Mouse (Mus musculus) neural tube, embryonic 13.5 days (tissue): ENCODE data around the gene Eml6. TPM values are rescaled to one million over a fixed set of nuclear protein-coding genes. Genes with fewer than 3 reads are reported as not detected.
"Not testable (repeated sequence)": the region's sequence is repeated elsewhere in the genome, so short reads cannot be mapped to it uniquely, and the experiment has no call there.

Experiments
- ATAC-seq: fragments of 200-750 bp; cut with Nextera tagmentation; 2 replicates; pipeline ENCODE4 v1.8.0; 2017; ENCODE audit warnings: low read depth, mild to moderate bottlenecking, moderate TSS enrichment, moderate library complexity
- H3K27ac ChIP-seq: fragments of 300-500 bp; sonication (generic); replicated peaks from 2 replicates; pipeline ENCODE4 v1.5.1; 2015; ENCODE audit warnings: moderate library complexity, mild to moderate bottlenecking, inconsistent platforms
- H3K27me3 ChIP-seq: fragments of 300-500 bp; sonication (generic); 2 replicates; pipeline ENCODE4 v1.6.1; 2015; ENCODE audit warnings: mild to moderate bottlenecking, inconsistent platforms
- H3K36me3 ChIP-seq: fragments of 300-500 bp; sonication (generic); 2 replicates; pipeline ENCODE4 v1.6.1; 2015; ENCODE audit warnings: mild to moderate bottlenecking, inconsistent platforms
- H3K4me1 ChIP-seq: fragments of 300-500 bp; sonication (generic); replicated peaks from 2 replicates; pipeline ENCODE4 v1.6.1; 2015; ENCODE audit warnings: inconsistent platforms
- H3K4me2 ChIP-seq: fragments of 300-500 bp; sonication (generic); 2 replicates; pipeline ENCODE4 v1.6.1; 2015; ENCODE audit warnings: inconsistent platforms, mild to moderate bottlenecking, moderate library complexity
- H3K4me3 ChIP-seq: fragments of 300-500 bp; sonication (generic); 2 replicates; pipeline ENCODE4 v1.5.1; 2015; ENCODE audit warnings: mild to moderate bottlenecking, inconsistent platforms
- H3K9ac ChIP-seq: fragments of 300-500 bp; sonication (generic); 2 replicates; pipeline ENCODE4 v1.6.1; 2015; ENCODE audit warnings: moderate library complexity, mild to moderate bottlenecking, inconsistent platforms
- H3K9me3 ChIP-seq: fragments of 300-500 bp; sonication (generic); 2 replicates; pipeline ENCODE4 v1.6.1; 2016; ENCODE audit warnings: inconsistent platforms
- WGBS: fragments of 180-500 bp; shearing (Covaris S2); methylation state at CpG from one replicate; pipeline ENCODE4 v1.1.7; 2015; 5-methylcytosine and 5-hydroxymethylcytosine counted together
- polyA plus RNA-seq: library from polyadenylated mRNA; unstranded; fragments of >200 nt; fragmentation: Nextera tagmentation; extraction: Ambion mirVana; gene quantifications from 2 replicates; pipeline ENCODE4 v1.2.1, GENCODE M21; 2015

Eml6 gene
- polyA plus RNA-seq, 1 experiment from 2014 or later = 4.3 TPM

DNA sequence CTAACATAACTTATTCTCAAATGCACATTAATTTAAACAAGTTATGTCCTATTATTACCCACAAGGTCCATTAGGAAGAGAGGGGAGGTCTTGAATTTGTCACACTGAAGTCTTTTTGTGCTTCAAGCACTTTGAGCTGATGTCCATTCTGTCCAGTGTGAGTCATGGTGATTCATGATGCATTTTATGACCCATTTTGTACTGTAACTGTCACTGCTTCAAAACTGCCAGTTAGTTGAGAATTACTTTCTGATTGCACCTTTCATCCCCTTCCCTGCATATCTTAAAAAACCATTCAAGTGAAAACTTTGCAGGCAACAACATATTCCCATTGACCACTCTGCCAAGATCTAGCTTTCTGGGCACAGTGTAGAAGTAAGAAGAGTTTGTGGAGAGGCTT is 188.8 kb downstream of the Eml6 start:
- H3K4me2 ChIP-seq = no peak overlapping the region
- no peak overlapping the region for H3K4me3 ChIP-seq
- H3K9ac ChIP-seq = no peak overlapping the region
- no peak for ATAC-seq
- H3K4me1 ChIP-seq = 0 out of 2 replicates have a peak, but pooled peaks cover 3% of the 10 kb centered on the region
- no peaks in the 10 kb centered on the region for H3K36me3 ChIP-seq
- H3K27ac ChIP-seq = no peak overlapping the region
- no peaks in the 10 kb centered on the region for H3K9me3 ChIP-seq
- no peaks in the 10 kb centered on the region for H3K27me3 ChIP-seq

DNA sequence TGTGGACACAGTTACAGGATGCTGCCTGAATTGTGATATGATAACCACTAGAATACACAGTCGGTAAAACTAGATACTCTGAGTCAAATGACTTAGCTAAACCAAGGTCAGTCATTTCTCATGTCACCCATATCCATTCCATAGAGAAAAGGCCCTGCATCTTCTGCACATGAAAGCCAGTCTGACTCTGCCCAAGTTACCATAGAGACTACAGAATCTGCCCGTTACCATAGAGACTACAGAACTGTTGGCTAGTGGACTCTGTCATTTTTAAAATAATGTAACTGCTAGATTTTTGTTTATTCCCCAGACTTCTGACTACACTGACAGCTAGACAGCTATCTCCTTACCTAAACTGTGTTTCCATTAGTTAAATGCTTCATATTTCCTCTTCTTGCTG is 198.1 kb downstream of the Eml6 start:
- Histone ChIP-seq H3K9me3 (no peaks in the 10 kb centered on the region), H3K36me3 (no peaks in the 10 kb centered on the region)
- ATAC-seq = no peak

DNA sequence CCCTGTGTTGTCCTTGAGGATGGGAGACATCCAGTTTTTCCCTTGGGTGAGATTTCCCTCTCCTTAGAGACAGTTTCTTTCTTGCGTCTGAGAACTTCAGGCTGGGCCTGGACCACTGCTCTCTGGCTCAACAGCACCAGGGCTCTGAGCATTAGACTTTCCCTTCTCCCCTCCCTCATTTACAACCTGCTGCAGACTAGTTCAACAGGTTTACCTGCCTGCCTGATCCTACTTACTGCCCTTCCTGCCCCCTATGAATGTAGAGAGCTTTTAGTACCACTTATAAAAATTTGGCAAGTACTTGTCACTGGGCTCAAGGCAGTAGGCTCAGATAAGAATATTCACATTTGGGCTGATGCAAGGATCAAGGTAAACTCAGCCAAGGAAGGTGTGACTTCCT is 199.8 kb downstream of the Eml6 start:
- Histone ChIP-seq H3K27me3 (peaks cover 22% of the 10 kb centered on the region), H3K27ac (no peak overlapping the region), H3K36me3 (no peaks in the 10 kb centered on the region), H3K4me3 (no peak overlapping the region), H3K4me1 (no peaks in the 10 kb centered on the region), H3K9me3 (no peaks in the 10 kb centered on the region), H3K4me2 (no peak overlapping the region), H3K9ac (no peak overlapping the region)
- WGBS = 93% methylated on average over 1 of the region's 1 CpGs
- ATAC-seq = no peak

More for the DNA sequence above, 198.1 kb downstream of the Eml6 start:
- no peaks in the 10 kb centered on the region for H3K4me1 ChIP-seq
- H3K4me2 ChIP-seq = no peak overlapping the region
- H3K27me3 ChIP-seq = peaks cover 22% of the 10 kb centered on the region
- no peak overlapping the region for H3K9ac ChIP-seq
- H3K27ac ChIP-seq = no peak overlapping the region
- no peak overlapping the region for H3K4me3 ChIP-seq
- 77% methylated on average over 2 of the region's 2 CpGs for WGBS

DNA sequence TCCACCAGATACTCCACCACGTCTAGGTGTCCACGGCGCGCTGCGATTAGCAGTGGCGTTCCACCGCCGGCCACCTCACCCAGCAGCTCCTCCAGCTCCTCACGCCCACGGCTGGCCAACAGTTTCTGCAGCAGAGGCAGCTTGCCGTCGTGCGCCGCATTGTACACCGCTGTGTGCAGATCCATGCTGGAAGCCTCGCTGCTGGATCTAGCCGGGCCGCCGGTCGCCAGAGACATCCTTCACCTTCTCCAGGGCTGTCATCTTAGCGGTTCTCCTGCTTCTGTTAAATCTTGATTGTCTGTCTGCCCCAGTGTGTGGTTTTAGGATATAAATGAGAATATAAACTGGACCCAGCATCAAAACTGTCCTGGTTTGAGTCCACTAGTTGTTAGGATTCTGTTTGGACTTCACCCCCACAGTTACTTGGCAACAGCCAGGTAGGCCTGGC is 200.5 kb downstream of the Eml6 start, which contains the start of gene 4931440F15Rik:
Gene 4931440F15Rik (minus strand): TSS at position 398 of the 448 bp plus-strand sequence.
- H3K9ac ChIP-seq, H3K9me3 ChIP-seq, H3K27ac ChIP-seq, H3K4me1 ChIP-seq, H3K36me3 ChIP-seq: not testable (repeated sequence)
- WGBS = 42% methylated on average over 21 of the region's 21 CpGs
- ATAC-seq = 0 out of 2 replicates have a peak, but pooled peaks have one; percentile 32
- Histone ChIP-seq H3K4me2 (peak within 1 kb of the TSS; percentile 37), H3K4me3 (0 out of 2 replicates have a peak within 1 kb of the TSS, but pooled peaks have one; percentile 9), H3K27me3 (peaks cover 22% of the 10 kb centered on the region)

DNA sequence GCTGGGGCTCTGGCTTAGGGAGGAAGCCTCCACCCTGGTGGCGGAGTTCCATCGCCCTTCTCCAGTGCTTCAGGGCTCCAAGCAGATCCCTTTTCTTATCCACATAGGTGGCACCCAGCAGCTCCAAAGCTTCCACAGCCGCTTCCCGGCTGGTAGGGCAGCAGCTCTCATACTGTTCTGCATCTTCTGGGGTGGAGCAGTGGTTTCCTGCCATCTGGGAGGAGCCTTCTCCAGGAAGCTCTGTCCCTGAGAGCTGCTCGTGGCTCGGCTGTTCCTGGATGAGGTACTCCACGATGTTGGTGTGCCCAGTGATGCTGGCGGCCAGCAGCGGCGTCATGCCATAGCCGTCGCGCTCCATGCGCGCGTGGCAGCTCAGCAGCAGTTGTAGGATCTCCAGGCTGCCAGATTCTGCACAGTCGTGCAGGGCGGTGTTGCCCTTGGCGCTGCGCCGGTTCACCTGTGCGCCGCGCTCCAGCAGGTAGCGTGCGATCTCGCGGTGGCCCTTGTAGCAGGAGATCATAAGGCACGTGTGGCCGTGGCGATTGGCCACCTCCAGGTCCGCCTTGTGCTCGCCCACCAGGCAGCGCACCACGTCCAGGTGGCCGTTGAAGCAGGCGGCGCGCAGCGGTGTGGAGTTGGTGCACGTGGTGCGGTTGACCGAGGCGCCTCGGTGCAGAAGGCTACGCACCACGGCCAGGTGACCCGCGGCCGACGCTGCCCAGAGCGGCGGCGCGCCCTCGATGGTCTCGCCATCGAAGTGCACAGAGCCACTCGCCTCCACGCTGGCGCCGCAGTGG is 201.2 kb downstream of the Eml6 start:
- WGBS = 18% methylated on average over 59 of the region's 62 CpGs
- H3K4me2 ChIP-seq = peak overlapping the region; percentile 37

DNA sequence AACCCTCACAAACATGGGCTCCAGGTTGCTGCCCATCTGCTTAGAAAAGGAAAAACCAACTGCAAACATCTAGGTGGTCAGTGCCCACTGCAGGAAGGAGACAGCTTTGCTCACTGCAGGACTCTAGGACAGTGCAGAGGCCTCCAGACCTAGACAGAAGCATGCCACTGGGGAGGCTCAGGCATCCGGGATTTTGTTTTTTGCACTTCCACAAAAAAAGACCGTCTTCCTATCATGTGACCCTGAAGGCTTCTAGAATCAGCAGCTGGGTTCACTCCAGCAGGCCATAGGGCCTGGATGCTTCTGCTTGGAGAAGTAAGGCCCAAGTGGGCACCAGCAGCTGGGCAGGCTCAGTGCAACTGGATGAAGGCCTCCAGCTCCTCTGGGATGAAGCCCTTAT is 202.7 kb downstream of the Eml6 start:
- no peaks in the 10 kb centered on the region for H3K4me1 ChIP-seq
- ATAC-seq = no peak
- H3K9ac ChIP-seq = no peak overlapping the region
- H3K27ac ChIP-seq = no peak overlapping the region
- no peaks in the 10 kb centered on the region for H3K36me3 ChIP-seq
- no peaks in the 10 kb centered on the region for H3K9me3 ChIP-seq
- no peak overlapping the region for H3K4me2 ChIP-seq
- 89% methylated on average over 2 of the region's 2 CpGs for WGBS
- H3K27me3 ChIP-seq = peaks cover 22% of the 10 kb centered on the region
- no peak overlapping the region for H3K4me3 ChIP-seq

More for the DNA sequence above, 201.2 kb downstream of the Eml6 start:
- not testable (repeated sequence) for H3K9me3 ChIP-seq, H3K27ac ChIP-seq, H3K4me1 ChIP-seq, H3K9ac ChIP-seq, H3K36me3 ChIP-seq
- ATAC-seq = peak; percentile 56; the same call in 1 of the 2 replicates
- H3K27me3 ChIP-seq = peaks cover 22% of the 10 kb centered on the region
- H3K4me3 ChIP-seq = 0 out of 2 replicates have a peak overlapping the region, but pooled peaks have one; percentile 9

DNA sequence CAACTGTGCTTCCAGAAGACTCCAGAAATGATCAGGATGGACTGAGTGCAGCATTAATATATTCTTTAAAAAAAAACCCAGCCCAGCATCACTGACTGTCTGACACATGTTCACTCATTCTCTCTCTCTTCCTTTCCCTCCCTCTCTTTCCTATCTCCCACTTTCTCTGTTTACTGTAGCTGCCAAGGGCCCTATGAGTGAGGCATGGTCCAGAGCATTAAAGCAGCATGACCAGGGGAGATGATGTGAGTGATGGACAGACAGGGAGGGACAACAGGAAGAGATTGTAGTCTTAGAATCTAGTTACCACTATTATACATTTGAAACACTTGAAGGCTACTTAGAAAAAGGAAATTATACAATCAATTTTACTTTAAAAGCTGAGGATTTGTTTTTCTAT is 210.2 kb downstream of the Eml6 start:
- H3K27ac ChIP-seq = no peak overlapping the region
- H3K9me3 ChIP-seq = no peaks in the 10 kb centered on the region
- H3K36me3 ChIP-seq = peaks cover 3% of the 10 kb centered on the region; the same call in 1 of the 2 replicates
- H3K9ac ChIP-seq = no peak overlapping the region
- H3K4me1 ChIP-seq = 0 out of 2 replicates have a peak, but pooled peaks cover 4% of the 10 kb centered on the region
- ATAC-seq = no peak
- H3K27me3 ChIP-seq = no peaks in the 10 kb centered on the region
- no peak overlapping the region for H3K4me2 ChIP-seq
- H3K4me3 ChIP-seq = no peak overlapping the region

DNA sequence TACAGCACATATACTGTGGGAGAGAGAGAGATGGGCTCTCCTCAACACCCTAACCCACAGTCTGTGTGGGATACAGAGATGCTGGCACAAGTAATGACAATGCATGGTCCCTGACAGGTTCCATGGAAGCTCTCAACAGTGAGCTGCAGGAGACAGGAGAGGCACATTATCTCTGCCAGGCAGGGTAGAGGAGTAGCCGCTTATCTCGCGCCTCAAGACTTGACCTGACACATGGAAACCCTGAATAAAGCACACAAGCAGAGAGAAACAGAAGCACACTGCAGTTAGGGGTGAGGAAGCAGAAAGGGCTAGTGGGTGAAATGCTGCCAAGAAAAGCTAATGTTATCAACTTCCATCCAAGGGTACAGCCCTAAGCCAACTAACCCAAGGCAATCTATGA is 210.6 kb downstream of the Eml6 start:
- Histone ChIP-seq H3K4me1 (0 out of 2 replicates have a peak, but pooled peaks cover 4% of the 10 kb centered on the region), H3K4me3 (no peak overlapping the region), H3K9ac (no peak overlapping the region), H3K36me3 (peaks cover 3% of the 10 kb centered on the region; the same call in 1 of the 2 replicates), H3K9me3 (no peaks in the 10 kb centered on the region), H3K27me3 (no peaks in the 10 kb centered on the region), H3K4me2 (no peak overlapping the region), H3K27ac (no peak overlapping the region)
- ATAC-seq = no peak
- WGBS = 84% methylated on average over 3 of the region's 3 CpGs

DNA sequence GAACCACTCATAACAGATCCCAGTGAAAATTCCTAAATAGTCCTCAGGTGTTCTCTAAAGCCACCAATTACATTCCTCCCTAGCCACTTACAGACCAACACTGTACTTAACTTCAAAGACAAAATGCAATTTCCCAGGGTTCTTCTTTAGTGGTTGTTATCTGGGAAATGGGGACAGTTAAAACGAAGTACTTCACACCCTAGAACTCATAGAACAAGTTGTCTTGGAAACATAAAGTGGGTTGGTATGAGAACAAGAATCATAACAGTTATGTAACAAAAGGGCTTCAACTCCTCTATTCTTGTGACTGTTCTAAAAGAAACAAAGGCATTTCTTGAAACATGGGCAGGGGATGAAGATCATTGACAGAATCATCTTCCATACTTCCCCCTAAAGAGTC is 212.6 kb downstream of the Eml6 start:
- no peak overlapping the region for H3K4me2 ChIP-seq
- H3K27me3 ChIP-seq = no peaks in the 10 kb centered on the region
- H3K27ac ChIP-seq = no peak overlapping the region
- ATAC-seq = no peak
- WGBS = 88% methylated on average over 1 of the region's 1 CpGs
- H3K9ac ChIP-seq = no peak overlapping the region
- H3K4me1 ChIP-seq = 0 out of 2 replicates have a peak, but pooled peaks cover 4% of the 10 kb centered on the region
- no peaks in the 10 kb centered on the region for H3K9me3 ChIP-seq
- H3K36me3 ChIP-seq = peaks cover 3% of the 10 kb centered on the region; the same call in 1 of the 2 replicates
- H3K4me3 ChIP-seq = no peak overlapping the region

DNA sequence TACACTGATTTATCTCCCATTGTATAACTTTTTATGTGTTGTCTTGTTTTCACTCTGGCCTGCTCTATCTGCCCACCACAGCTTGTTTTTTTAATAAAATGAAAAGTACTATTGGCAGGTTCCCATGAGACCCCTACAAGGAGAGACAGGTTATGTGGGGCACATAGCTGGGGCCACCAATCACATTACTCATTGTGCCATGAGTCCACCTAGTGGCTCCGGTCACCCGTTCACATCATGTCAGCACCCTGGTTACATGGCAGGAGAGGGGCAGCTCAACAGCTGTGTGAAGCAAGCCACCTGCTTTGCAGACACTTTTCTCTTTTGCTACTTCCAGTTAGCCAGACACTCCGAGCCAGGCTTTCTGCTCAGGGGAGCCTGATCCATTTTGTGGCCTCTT is 213.4 kb downstream of the Eml6 start:
- Histone ChIP-seq H3K9me3 (no peaks in the 10 kb centered on the region), H3K27me3 (no peaks in the 10 kb centered on the region)

DNA sequence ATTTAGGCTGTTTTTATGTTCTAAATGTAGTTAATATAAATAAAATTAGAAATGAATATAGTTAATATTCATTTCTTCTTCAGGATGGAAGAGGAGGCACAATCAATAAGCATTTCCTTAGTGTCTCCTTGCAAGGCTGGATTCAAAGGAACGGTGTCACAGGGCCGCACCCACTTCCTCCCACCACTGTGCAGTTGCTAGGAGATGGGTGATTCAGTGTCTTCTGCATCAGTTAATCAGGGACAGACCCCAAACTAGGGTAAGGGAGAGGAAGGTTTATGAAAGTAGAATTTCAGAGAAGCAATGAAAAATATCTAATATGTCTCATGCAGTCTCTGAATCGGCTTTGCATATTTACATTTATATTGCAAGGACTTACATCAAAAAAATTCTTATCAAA is 215.5 kb downstream of the Eml6 start:
- Histone ChIP-seq H3K4me3 (no peak overlapping the region), H3K27ac (no peak overlapping the region), H3K36me3 (no peaks in the 10 kb centered on the region), H3K4me2 (no peak overlapping the region), H3K9me3 (no peaks in the 10 kb centered on the region), H3K4me1 (0 out of 2 replicates have a peak, but pooled peaks cover 4% of the 10 kb centered on the region), H3K27me3 (no peaks in the 10 kb centered on the region), H3K9ac (no peak overlapping the region)
- no peak for ATAC-seq
- WGBS = 75% methylated on average over 3 of the region's 3 CpGs

More for the DNA sequence above, 213.4 kb downstream of the Eml6 start:
- no peak overlapping the region for H3K4me2 ChIP-seq
- no peaks in the 10 kb centered on the region for H3K36me3 ChIP-seq
- H3K27ac ChIP-seq = no peak overlapping the region
- H3K4me3 ChIP-seq = no peak overlapping the region
- WGBS = 71% methylated on average over 3 of the region's 3 CpGs
- H3K9ac ChIP-seq = no peak overlapping the region
- 0 out of 2 replicates have a peak, but pooled peaks cover 4% of the 10 kb centered on the region for H3K4me1 ChIP-seq
- ATAC-seq = no peak

DNA sequence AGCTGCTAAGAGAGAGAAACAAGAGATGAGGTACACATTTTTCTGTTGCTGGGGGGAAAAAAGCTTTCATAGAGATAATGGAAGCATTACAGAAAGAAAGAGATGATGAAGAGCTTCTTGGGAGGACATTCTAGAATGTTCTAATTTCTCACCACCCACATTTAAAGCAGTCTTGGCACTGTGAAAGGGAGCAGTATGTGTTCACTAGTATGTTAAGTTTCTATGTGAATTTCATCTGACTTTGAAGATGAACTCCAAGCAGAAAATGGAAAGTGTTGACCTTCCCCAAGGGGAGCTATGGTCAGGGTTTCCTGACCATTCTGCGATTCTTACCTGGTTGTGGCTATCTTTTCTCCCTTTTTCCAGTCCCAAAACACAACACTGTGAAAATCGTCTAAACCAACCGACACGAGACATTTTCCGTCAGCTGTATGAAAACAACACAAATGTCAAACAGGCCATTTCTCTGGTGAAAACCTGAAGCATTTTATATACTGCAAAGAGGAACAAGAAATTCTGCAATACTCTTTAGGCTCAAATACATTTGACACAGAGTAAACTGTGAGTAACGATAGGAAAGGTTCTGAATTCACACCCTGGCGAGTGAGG is 216.7 kb downstream of the Eml6 start:
- no peaks in the 10 kb centered on the region for H3K27me3 ChIP-seq
- no peak overlapping the region for H3K27ac ChIP-seq
- H3K4me1 ChIP-seq = 0 out of 2 replicates have a peak, but pooled peaks cover 4% of the 10 kb centered on the region
- H3K36me3 ChIP-seq = no peaks in the 10 kb centered on the region
- H3K4me3 ChIP-seq = no peak overlapping the region
- H3K9me3 ChIP-seq = no peaks in the 10 kb centered on the region
- H3K4me2 ChIP-seq = no peak overlapping the region
- no peak overlapping the region for H3K9ac ChIP-seq
- ATAC-seq = no peak
- 88% methylated on average over 7 of the region's 7 CpGs for WGBS
